Mouse (Mus musculus): ENCODE results near the gene Arhgap22.

The Arhgap22 gene

GRCm38 (mm10) chr14:33374089-33374488 is 160.3 kb downstream of the Arhgap22 start:
- DNase-seq, result no peak

- DNase-seq, result no peak
Measured at GRCm38 (mm10) chr14:33377211-33377610, 163.4 kb downstream of the Arhgap22 start.

GRCm38 (mm10) chr14:33378723-33379122 is 164.9 kb downstream of the Arhgap22 start:
- no peak for DNase-seq

- DNase-seq, result no peak
Measured at GRCm38 (mm10) chr14:33380830-33381457, 167.1 kb downstream of the Arhgap22 start.

- no peak for DNase-seq
Measured at GRCm38 (mm10) chr14:33398065-33398860, 184.4 kb downstream of the Arhgap22 start.

- no peak for DNase-seq
Measured at GRCm38 (mm10) chr14:33400019-33400418, 186.2 kb downstream of the Arhgap22 start.

- no peak for DNase-seq
Measured at GRCm38 (mm10) chr14:33402331-33402730, 188.5 kb downstream of the Arhgap22 start.

GRCm38 (mm10) chr14:33415746-33416145 is 201.9 kb downstream of the Arhgap22 start:
- DNase-seq, result no peak

- DNase-seq, result no peak
Measured at GRCm38 (mm10) chr14:33418311-33418909, 204.6 kb downstream of the Arhgap22 start.

All from right cerebral cortex, adult 18-20 months (tissue).